Mouse (Mus musculus) gastrocnemius, adult 18-20 months (tissue): ENCODE data around the gene Smdt1. TPM values are rescaled to one million over a fixed set of nuclear protein-coding genes. Genes with fewer than 3 reads are reported as not detected.
A peak's percentile ranks its signal among the peaks of the same experiment; 100 is the strongest.
"Not testable (repeated sequence)": the region's sequence is repeated elsewhere in the genome, so short reads cannot be mapped to it uniquely, and the experiment has no call there.

Source experiments
- DNase-seq: peaks from one replicate; pipeline ENCODE4 v3.0.0; 2021; ENCODE audit warnings: low spot score
- microRNA-seq: library from miRNA; unstranded; fragments of <30 nt; microRNA quantifications from one replicate; pipeline ENCODE4 v1.2.0, GENCODE M21; 2021
- total RNA-seq, 2 experiments: library from RNA; stranded (reverse); gene quantifications; 2 replicates each; pipeline ENCODE4 v1.2.3; 2021

The Smdt1 gene
- total RNA-seq, 2 experiments from 2014 or later, result 123 to 154 TPM

DNA sequence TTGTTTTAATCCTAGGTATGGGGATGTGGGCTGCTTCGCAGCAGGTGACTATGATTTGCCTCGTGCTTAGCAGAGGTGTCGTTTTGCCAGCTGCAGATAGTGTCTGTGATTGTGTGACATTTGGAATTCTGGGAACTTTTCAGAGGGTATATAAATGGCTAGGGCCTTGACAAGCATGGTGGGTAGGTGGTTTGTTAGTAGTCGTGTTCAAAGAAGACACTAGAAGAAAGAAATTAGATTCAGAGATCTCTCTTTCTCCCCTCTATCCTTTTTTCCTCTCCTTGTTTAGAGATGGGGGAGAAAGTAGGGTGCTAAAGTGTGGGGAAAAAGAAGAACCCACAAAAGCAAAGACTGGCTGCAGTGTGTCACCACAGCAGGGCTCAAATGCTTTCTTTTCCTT, 29.4 kb downstream of the Smdt1 start:
- DNase-seq, result no peak

DNA sequence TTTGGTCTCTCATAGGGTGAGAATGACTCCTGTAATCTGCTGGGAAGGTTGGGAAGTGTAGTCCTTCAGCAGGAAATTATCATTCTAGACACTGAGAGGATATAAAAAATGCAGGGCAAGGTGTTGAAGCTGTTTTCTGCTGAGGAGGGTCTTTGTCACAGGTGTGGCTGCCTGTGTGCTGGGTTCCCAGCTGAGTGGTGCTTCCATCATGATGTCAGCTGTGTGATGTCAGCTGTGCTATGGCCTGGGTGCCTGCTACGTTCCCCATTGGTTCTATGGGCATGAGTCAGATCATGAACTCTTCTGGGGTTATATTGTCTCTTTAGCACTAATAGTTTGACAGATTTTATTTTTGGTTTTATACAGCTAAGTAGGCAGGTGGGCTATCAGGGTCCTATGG, 30.1 kb downstream of the Smdt1 start:
- no peak for DNase-seq

DNA sequence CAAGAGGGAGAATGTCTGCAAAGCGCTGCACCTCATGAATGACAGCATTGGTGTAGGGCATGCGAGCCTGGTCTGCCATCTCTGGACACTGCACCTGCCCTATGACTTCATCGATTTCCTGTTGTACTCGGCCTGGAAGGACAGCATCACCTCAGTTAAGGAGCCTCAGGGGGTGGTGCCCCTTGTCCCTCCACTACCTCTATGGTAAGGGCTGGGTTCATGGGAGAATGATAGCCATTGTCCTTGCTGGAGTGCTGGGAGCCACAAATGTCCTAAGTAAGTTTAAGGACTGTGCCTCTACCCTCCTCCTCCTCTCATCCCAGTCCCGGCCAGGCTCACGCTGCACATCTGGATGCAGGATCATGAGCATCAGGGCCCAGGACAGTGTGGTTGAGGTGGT, 33.7 kb downstream of the Smdt1 start:
- no peak for DNase-seq

DNA sequence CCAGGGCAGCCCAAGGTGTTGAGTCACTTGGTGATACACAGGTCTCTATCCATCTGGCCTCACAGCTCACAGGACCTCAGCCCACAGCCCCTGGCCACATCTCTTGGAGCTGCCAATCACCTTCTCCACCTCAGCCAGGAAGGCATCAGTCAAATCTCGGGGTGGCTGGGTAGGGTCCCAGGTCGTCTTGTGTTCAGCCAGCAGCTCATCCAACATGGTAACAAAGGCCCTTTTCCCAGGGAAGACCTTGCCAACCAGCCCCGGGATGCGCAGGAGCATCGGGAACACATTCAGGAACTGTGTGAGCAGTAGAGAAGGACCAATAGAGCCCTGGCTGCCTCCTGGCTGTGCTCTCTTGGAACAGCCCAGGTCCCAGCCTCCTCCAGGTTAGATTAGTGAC, 34.2 kb downstream of the Smdt1 start:
- no peak for DNase-seq

DNA sequence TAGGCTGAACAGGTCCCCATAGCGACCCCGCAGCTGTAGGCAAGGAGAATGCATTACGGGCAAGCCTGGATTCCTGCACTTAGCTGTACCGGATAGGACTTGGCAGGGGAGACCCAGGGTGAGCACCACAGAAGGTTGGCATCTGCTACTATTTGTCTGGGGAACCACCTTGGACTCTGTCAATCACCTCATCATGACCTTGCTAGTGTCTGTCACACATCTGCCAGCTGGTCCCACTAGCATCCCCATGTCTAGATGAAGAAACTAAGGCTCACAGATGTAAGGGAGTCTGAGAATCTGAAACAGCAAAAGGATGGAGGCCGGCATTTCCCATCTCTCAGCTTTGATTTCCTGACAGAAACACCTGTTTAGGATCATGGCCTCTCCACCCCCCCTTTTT, 35.7 kb downstream of the Smdt1 start:
- DNase-seq, result no peak

DNA sequence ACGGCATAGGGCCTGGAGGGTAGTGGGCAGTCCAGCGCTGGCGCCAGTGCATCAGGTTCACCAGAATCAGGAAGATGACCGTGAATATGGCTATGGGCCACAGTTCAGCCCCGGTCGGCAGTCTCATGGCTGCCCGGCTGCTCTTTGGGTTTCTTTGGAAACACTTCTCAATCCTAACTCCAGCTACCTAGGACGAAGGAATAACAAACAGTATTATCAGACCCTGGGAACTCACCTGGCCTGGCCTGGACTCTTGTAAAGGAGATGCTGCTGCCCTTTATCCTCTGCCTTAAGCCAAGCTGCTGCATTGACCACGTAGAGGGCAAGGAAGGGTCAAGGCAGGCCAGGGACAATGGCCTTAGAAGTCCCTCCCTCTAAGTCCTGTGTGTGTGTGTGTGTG, 37.1 kb downstream of the Smdt1 start:
- no peak for DNase-seq

DNA sequence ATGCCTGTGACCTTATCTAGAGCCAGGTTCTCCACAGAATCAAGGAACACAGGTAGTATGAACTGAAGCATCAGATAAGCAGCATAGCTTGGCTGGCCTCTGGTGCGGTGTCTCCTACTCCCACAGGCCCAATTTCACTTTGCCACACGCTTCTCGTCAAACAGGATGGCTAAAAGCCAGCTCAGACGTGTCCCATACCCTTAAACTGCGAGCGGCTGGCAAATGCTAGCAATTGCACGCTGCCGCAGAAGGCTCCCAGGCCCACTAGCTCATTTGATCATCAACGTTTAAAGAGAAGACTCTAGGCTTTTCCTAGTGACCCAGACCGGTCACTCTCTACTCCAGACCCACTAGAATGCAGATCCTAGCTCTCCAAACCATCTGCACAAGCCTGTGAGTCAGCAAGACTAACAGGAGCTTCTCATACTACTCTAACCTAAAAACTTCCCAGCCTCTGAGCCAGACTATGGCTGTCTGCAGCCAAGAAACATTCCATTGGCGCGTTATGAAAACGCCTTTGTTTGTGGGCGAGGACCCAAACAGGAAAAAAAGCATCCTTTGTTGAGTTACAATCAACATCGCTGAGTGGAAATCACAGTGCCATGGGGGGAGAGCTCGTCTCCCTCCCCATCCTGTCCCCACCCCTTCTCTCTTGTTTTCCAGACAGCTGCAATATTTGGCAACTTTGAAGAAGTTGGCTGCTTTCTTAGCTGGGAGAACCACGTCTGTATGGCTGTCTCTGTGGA, 37.8 kb downstream of the Smdt1 start:
- DNase-seq, result peak; percentile 82

DNA sequence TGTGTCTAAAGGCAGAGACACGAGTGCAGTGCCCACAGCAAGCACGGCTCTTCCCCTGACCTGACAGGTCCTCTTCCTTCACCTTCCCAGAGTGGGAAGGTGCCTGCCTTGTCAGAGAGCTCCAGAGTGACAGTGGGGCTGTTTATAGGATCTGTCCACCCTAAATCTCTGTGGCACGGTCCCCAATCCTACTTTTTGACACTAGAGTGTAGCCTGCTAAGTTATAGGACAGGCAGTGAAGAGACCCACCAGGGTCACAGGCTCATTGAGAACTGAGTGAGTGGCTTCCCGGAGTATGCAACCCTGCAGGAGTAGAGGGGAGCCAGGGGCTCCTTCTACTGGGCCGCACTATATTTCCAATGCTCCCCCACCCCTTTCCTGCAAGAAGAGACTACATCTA, 38.9 kb downstream of the Smdt1 start:
- no peak for DNase-seq

DNA sequence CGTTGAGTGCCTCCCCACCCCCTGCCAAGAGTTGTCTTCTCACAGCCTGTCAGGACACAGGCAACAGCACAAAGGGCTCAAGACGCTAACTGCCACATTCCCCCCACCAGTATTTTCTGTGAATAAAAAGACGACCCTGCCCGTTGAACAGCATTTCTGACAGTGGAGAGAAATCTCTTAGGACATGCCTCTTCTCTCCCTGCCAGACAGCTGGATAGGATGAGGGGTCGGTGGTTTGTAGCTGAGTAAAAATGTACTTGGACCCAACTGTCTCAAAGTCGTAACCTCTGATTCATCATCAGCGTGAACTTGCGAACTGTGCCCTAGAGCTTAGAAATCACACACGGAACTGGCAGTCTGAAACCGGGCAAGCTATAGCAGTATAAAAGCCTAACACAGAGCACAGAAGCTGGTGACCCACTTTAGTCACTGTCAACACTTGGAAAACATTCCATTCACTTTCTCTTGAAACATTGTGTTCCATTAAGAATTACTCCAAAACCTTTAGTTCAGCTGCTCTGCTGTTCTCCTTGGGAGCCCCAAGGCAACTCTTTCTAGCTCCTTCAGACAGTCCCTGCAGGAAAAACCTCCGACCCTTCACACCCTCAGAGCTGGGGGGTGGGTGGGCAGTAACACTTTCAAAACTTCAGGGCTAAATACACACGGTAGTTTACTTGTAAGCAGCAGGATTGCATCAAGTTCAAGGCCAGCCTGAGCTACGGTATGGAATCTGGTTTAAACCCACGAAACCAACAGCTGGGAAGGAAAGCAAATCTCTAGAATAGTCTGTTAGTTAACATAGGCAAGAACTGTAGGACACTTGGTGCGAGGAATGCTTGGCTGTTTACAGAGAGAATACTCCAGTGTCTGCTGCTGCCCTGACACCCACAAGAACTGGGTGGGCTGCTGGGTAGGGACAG, 39.8 kb downstream of the Smdt1 start:
- DNase-seq, result no peak

DNA sequence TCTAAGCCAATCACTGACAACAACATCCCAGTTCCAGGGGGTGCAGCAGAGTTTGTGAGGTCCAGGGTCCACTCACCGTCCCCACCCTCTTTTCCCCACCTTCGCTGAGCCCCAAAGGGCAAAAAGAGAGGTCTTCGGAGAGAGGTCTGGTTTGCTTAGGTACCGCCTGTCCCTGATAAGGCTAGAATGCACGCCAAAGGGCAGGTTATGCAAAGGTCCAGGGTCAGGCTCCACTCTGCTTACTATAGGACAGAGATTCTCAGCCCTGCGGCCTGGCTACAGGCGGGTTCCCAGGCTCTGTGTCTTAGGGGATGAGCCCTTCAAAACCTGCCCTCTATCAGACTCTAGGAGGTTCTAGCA, 40.7 kb downstream of the Smdt1 start:
- no peak for DNase-seq

DNA sequence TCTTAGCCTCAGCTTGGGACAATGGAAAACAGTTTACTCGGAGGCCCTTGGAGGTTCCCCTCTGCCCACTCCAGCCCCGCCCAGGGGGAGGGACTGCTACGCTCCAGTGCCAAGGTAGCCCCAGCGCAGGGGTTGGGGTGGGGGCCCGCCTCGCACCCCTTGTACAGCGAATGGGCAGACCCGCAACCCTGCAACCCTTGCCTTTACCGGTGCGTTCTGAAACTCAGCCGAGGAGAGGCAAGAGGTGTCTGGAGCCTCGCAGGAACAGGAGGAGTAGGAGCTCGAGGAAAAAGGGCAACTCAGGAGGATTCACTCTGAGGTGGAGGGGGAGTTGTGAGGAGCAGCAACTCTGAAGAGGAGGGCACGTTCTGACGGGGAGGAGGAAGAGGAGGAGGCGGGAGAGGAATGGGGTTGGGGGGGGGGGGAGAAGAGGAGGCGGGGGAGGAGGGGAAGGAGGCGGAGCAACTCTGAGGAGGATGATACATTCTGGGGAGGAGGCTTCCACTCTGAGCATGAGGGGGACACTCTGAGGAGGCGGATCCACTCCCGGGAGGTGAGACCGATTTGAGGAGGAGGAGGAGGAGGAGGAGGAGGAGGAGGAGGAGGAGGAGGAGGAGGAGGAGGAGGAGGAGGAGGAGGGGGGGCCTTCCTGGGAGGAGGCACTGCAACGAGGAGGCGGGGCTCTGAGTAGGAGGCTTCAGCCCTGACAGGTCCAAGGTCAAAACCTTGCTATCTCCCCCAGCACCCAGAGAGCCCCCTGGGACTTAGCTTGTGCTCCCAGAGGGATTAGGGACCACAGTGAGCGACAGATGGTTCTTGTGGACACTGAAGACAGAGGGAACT, 41.3 kb downstream of the Smdt1 start, which contains the start of gene Cyp2d22:
Gene Cyp2d22, minus strand, starts transcription at position 390 of the 843 bp plus-strand sequence.
- peak; percentile 60 for DNase-seq

DNA sequence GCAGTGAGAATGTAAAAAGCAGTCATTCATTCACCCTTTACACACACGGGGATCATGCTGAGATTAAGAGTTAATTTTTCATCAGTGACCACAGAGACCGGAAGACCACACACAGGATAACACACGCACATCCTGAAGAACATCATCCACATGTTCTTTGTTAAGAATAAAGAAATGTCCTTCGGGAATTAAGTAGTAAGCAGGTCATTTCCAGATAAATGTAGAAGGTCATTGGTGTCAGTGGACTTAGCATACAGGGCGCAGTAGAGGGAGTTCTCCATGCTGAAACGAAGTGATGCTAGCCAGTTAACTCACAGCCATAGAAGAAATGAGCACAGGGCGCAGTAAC, 41.9 kb downstream of the Smdt1 start:
- no peak for DNase-seq

DNA sequence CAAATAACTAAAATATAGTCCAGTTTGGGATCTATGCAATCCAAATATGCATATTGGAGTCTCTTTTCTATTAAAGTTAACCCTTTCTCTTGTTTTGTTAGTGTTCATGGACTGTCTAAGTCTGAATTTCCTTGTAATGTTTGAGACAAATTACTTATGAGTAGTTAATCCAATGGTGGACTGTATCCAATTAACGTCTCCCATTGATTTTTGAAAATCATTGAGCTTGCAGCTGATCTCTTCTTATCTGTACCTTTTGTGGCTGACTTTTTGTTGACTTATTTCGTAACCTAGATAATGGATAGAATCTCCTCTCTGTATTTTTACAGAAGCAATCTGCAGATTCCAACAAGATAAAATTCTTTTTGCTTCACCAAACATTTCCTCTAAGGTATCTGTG, 43.7 kb downstream of the Smdt1 start:
- no peak for DNase-seq

DNA sequence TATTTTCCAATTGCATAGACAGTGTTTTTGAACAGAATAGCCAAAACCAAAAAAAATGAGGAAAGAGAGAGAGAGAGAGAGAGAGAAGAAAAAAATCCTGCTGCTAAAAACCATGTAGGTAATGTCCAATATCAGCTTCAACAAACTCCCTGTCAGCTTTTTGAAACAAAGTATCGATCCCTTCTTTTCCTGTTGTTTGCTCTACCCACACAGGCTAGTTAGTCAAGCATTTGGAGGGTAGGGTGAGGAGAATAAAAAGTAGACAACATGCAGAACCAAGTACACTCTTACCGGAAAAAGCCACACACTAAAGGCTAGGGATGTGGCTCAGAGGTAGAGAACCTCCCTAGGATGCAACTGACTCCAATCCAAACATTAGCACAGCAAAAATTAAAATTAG, 47.0 kb downstream of the Smdt1 start:
- DNase-seq, result no peak

DNA sequence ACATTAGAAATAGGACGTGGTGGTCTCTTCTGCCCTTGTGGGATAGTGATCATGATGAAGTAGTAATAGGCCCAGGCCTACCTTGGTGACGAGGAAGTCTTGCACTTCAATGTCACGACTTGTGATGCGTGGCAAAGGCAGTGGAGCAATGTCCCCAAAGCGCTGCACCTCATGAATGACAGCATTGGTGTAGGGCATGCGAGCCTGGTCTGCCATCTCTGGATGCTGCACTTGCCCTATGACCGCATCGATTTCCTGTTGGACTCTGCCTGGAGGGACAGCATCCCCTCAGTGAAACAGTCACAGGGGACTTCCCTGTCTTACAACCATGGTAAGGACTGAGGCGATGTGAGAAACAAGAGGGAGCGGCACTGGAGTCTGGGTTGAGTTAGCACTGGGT, 51.2 kb downstream of the Smdt1 start:
- DNase-seq, result not testable (repeated sequence)

DNA sequence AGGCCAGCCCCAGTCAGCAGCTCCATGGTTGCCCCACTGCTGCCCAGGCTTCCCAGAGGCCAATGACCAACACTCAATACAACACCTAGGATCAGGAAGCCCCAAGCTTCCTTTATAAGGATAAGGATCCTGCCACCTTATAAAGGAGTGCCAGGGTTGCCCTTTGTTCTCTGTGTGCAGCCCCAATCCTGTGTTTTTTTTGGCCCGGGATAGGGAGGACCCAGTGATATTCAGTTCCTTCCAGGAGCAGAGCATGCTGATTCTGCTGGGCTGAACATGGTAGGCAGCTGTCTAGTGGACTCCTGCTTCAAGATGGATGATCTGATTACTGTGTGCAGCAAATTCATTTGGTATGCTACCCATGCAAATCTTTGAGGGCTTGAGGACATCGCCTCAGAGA, 55.2 kb downstream of the Smdt1 start, which contains the start of gene Cyp2d11:
Gene Cyp2d11, minus strand, starts transcription at position 101 of the 400 bp plus-strand sequence.
- not testable (repeated sequence) for DNase-seq

DNA sequence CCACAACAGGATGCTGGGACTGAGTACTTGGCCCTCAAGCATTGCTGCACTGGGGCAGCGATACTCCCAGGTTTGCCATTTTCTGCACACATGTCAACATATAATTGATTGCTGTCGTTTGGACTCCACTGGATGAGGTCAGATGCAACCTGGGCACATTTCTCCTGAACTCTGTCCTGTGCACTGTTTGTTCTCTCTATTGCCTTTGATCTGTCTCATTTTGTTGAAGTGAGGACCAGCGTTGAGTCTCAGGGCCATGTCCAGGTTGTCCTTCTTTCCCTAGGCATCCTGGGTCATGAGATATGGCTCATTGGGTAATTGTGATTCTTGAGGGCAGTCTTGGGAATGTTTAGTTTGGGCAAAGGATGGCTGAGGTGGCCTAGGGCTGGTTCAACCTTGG, 57.2 kb downstream of the Smdt1 start:
- DNase-seq, result not testable (repeated sequence)

Small RNA genes within 50 kb of the gene (microRNA-seq; reads per million reads assigned to microRNA genes)
- gene Mir7684, result not detected

Other genes with a start within 250 kb of the Smdt1 start
- gene Ccdc134, start 211.0 kb upstream of the Smdt1 start, total RNA-seq, result 10 to 100 TPM in 1 of 2 experiments, 1 to 10 TPM in 1; 8.8 to 10.1 TPM
- 10 to 100 TPM in 1 of 2 experiments, 1 to 10 TPM in 1; 9.9 to 12.9 TPM for gene Srebf2, start 191.8 kb upstream of the Smdt1 start, total RNA-seq
- gene Shisa8, start 126.1 kb upstream of the Smdt1 start, total RNA-seq, result not detected
- gene Tnfrsf13c, start 114.6 kb upstream of the Smdt1 start, total RNA-seq, result not detected
- not detected for gene Cenpm, start 94.2 kb upstream of the Smdt1 start, total RNA-seq
- gene 1500009C09Rik, start 86.6 kb upstream of the Smdt1 start, total RNA-seq, result not detected
- under 1 TPM; 0.32 to 0.55 TPM for gene Sept3, start 64.1 kb upstream of the Smdt1 start, total RNA-seq
- gene Wbp2nl, start 40.0 kb upstream of the Smdt1 start, total RNA-seq, result not detected
- gene Naga, start within 50 bp of the Smdt1 start, total RNA-seq, result 10 to 100 TPM in 1 of 2 experiments, 1 to 10 TPM in 1; 8.7 to 10.0 TPM
- gene Pheta2, start within 50 bp of the Smdt1 start, total RNA-seq, result under 1 TPM; 0.23 to 0.26 TPM
- 100 to 1,000 TPM; 481 to 494 TPM for gene Ndufa6, start 15.4 kb downstream of the Smdt1 start, total RNA-seq
- gene Cyp2d22, start 41.3 kb downstream of the Smdt1 start, total RNA-seq, result 10 to 100 TPM; 11.6 to 12.4 TPM
- under 1 TPM in 1 of 2 experiments, not detected in 1; 0.18 TPM for gene Cyp2d11, start 55.1 kb downstream of the Smdt1 start, total RNA-seq
- gene Cyp2d10, start 68.2 kb downstream of the Smdt1 start, total RNA-seq, result under 1 TPM in 1 of 2 experiments, not detected in 1; 0.43 TPM
- under 1 TPM in 1 of 2 experiments, not detected in 1; 0.38 TPM for gene Cyp2d9, start 94.5 kb downstream of the Smdt1 start, total RNA-seq
- not detected for gene Cyp2d12, start 216.1 kb downstream of the Smdt1 start, total RNA-seq